Mouse (Mus musculus): ENCODE measurements around the gene Spon2. TPM values are rescaled to one million over a fixed set of nuclear protein-coding genes. Genes with fewer than 3 reads are reported as not detected.

Gene Spon2
- 38.2 and 41.8 TPM in 2 replicates for polyA plus RNA-seq (2015; fragmentation: Nextera tagmentation; extraction: Ambion mirVana)

- Histone ChIP-seq H3K4me1 (peaks cover 38% of the 10 kb centered on the region), H3K36me3 (no peaks in the 10 kb centered on the region), H3K9me3 (no peaks in the 10 kb centered on the region), H3K27me3 (replicated peaks) (no peaks in the 10 kb centered on the region), H3K9ac (no peak within 1 kb of the TSS), H3K27ac (peak within 1 kb of the TSS; percentile 85), H3K4me2 (peak within 1 kb of the TSS; percentile 52), H3K4me3 (replicated peaks) (peak within 1 kb of the TSS; percentile 20)
- WGBS = 9% methylated on average over 5 of the region's 5 CpGs
- ATAC-seq (ENCODE audit: insufficient read depth, low FRiP score, low read depth) = peak; percentile 83
Measured at GRCm38 (mm10) chr5:33218081-33218480, at the start of gene Spon2. TSS of gene Spon2 (minus strand) at chr5:33218455.

GRCm38 (mm10) chr5:33254416-33254815 is 36.2 kb upstream of the Spon2 start:
- Histone ChIP-seq H3K9me3 (no peaks in the 10 kb centered on the region), H3K9ac (no peak overlapping the region), H3K4me3 (replicated peaks) (no peak overlapping the region), H3K4me1 (no peaks in the 10 kb centered on the region), H3K27me3 (replicated peaks) (no peaks in the 10 kb centered on the region), H3K4me2 (no peak overlapping the region), H3K27ac (no peak overlapping the region), H3K36me3 (peaks cover 92% of the 10 kb centered on the region)
- 80% methylated on average over 5 of the region's 5 CpGs for WGBS
- no peak for ATAC-seq (ENCODE audit: insufficient read depth, low FRiP score, low read depth)

- Histone ChIP-seq H3K27me3 (replicated peaks) (no peaks in the 10 kb centered on the region), H3K4me2 (no peak overlapping the region), H3K27ac (no peak overlapping the region), H3K9me3 (no peaks in the 10 kb centered on the region), H3K9ac (no peak overlapping the region), H3K4me3 (replicated peaks) (no peak overlapping the region), H3K4me1 (peaks cover 20% of the 10 kb centered on the region), H3K36me3 (peaks cover 50% of the 10 kb centered on the region)
- 72% methylated on average over 12 of the region's 12 CpGs for WGBS
- no peak for ATAC-seq (ENCODE audit: insufficient read depth, low FRiP score, low read depth)
Measured at GRCm38 (mm10) chr5:33248186-33248585, 29.9 kb upstream of the Spon2 start.

DNA sequence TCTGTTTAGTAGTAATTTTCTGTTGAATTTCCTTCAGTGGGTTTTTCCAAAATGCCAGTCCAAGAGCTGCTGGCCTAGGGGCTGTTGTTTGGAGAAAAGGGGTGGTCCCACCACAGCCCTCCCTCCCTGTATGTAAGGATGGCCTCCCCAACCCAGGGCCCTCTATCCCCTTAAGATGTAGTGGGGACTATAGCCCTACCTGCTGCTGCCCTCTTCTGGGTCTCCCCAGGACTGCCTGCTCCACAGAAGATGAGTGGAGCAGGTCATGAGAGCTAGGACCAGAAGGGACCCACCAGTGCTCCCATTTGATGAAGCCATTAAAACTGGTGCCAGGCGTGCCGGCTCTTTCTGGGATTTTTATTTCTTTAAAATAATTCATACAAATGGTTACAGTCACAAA is 29.1 kb upstream of the Spon2 start:
- Histone ChIP-seq H3K27ac (peak overlapping the region; percentile 26; the same call in 1 of the 2 replicates), H3K4me3 (replicated peaks) (no peak overlapping the region), H3K36me3 (peaks cover 46% of the 10 kb centered on the region), H3K9ac (no peak overlapping the region), H3K9me3 (no peaks in the 10 kb centered on the region), H3K4me2 (no peak overlapping the region), H3K4me1 (peaks cover 20% of the 10 kb centered on the region), H3K27me3 (replicated peaks) (no peaks in the 10 kb centered on the region)
- 96% methylated on average over 2 of the region's 2 CpGs for WGBS
- ATAC-seq (ENCODE audit: insufficient read depth, low FRiP score, low read depth) = peak; percentile 44; the same call in 1 of the 2 replicates

DNA sequence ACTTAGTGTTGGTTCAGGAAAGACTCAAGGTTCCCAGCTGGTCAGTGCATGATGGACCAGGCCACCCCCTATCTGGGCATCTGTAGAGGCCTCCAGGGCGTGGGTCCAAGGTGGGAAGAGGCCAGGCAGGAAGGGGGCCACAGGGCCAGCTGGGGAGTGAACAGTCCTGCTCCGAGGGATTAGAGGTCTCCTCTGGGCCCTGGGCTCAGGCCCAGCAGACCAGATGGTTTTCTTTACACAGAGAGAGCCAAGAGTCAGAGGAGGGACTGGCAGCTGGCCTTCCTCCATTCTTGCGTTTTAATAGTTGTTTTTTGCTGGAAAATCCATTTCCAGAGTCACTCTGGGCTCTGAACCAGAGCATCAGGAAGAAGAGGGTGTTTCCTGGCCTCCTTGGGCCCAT is 27.4 kb upstream of the Spon2 start:
- H3K27ac ChIP-seq = peak overlapping the region; percentile 83
- H3K36me3 ChIP-seq = peaks cover 30% of the 10 kb centered on the region
- H3K27me3 ChIP-seq (replicated peaks) = no peaks in the 10 kb centered on the region
- no peak overlapping the region for H3K9ac ChIP-seq
- H3K4me1 ChIP-seq = peaks cover 20% of the 10 kb centered on the region
- H3K4me3 ChIP-seq (replicated peaks) = no peak overlapping the region
- no peaks in the 10 kb centered on the region for H3K9me3 ChIP-seq
- ATAC-seq (ENCODE audit: insufficient read depth, low FRiP score, low read depth) = peak; percentile 79; the same call in 1 of the 2 replicates
- 37% methylated on average over 3 of the region's 3 CpGs for WGBS
- no peak overlapping the region for H3K4me2 ChIP-seq

DNA sequence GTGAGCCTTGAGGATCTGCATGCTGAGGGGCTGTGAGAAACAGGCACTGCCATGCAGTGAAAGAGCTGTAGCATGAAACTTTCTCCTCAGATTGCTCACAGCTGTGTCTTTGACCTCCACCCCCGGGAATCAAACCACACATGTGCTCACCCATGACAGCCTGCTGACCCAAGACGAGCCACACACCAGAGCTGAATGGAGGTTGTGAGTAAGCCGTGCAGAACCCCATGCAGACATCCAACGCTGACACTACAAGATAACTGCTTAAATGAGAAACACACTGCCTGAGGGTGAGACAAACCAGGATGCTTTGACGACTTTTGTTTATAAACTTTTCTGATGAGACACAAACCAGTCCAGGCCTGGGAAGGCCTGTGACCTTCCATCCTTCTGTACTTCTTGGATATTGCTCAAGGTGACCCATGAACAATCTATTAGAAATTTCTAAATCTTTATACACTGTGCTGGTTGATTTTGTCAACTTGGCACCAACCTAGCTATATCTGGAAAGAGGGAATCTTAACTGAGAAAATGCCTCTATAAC is 26.2 kb upstream of the Spon2 start:
- Histone ChIP-seq H3K27ac (peak overlapping the region; percentile 33; the same call in 1 of the 2 replicates), H3K4me3 (replicated peaks) (no peak overlapping the region), H3K4me2 (no peak overlapping the region), H3K9ac (no peak overlapping the region), H3K27me3 (replicated peaks) (no peaks in the 10 kb centered on the region), H3K9me3 (no peaks in the 10 kb centered on the region), H3K4me1 (peaks cover 25% of the 10 kb centered on the region), H3K36me3 (peaks cover 17% of the 10 kb centered on the region; the same call in 1 of the 2 replicates)
- ATAC-seq (ENCODE audit: insufficient read depth, low FRiP score, low read depth) = no peak
- WGBS = 46% methylated on average over 5 of the region's 5 CpGs

GRCm38 (mm10) chr5:33239934-33240333 is 21.7 kb upstream of the Spon2 start:
- no peak for ATAC-seq (ENCODE audit: insufficient read depth, low FRiP score, low read depth)
- Histone ChIP-seq H3K36me3 (no peaks in the 10 kb centered on the region), H3K4me1 (peaks cover 25% of the 10 kb centered on the region), H3K9me3 (no peaks in the 10 kb centered on the region), H3K4me3 (replicated peaks) (no peak overlapping the region), H3K27me3 (replicated peaks) (no peaks in the 10 kb centered on the region), H3K4me2 (no peak overlapping the region), H3K27ac (peak overlapping the region; percentile 74), H3K9ac (no peak overlapping the region)
- WGBS = 43% methylated on average over 3 of the region's 3 CpGs

- Histone ChIP-seq H3K27me3 (replicated peaks) (no peaks in the 10 kb centered on the region), H3K4me1 (peaks cover 33% of the 10 kb centered on the region), H3K36me3 (no peaks in the 10 kb centered on the region), H3K4me3 (replicated peaks) (no peak overlapping the region), H3K9me3 (no peaks in the 10 kb centered on the region), H3K27ac (peak overlapping the region; percentile 74), H3K4me2 (no peak overlapping the region), H3K9ac (no peak overlapping the region)
- no peak for ATAC-seq (ENCODE audit: insufficient read depth, low FRiP score, low read depth)
- 59% methylated on average over 3 of the region's 3 CpGs for WGBS
Measured at GRCm38 (mm10) chr5:33239111-33239714, 21.0 kb upstream of the Spon2 start.

DNA sequence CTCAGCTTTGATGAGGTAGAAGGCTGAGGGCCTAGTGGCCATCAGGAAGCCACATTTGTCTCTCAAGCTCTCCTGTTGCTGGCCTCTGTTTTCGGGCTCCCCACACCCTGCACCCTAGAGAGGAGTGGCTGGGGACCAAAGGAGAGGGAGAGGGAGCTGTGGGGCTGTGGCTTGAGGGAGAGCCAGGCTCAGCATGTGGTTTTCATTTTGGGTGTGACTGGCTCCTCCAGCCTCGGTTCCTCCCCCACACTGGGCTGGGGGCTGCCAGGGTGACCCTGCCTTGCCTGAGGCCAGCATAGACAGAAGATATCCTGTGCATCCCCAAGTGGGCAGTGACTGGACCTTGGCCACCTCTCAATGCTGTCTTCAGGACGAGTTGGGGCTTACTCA is 20.0 kb upstream of the Spon2 start:
- H3K9ac ChIP-seq = no peak overlapping the region
- no peaks in the 10 kb centered on the region for H3K27me3 ChIP-seq (replicated peaks)
- H3K27ac ChIP-seq = peak overlapping the region; percentile 74; the same call in 1 of the 2 replicates
- no peak overlapping the region for H3K4me2 ChIP-seq
- 55% methylated on average over 3 of the region's 3 CpGs for WGBS
- no peak for ATAC-seq (ENCODE audit: insufficient read depth, low FRiP score, low read depth)
- no peaks in the 10 kb centered on the region for H3K9me3 ChIP-seq
- peaks cover 33% of the 10 kb centered on the region for H3K4me1 ChIP-seq
- no peak overlapping the region for H3K4me3 ChIP-seq (replicated peaks)
- H3K36me3 ChIP-seq = no peaks in the 10 kb centered on the region

- no peak overlapping the region for H3K9ac ChIP-seq
- no peak overlapping the region for H3K4me3 ChIP-seq (replicated peaks)
- no peak; the same call in 1 of the 2 replicates for ATAC-seq (ENCODE audit: insufficient read depth, low FRiP score, low read depth)
- H3K9me3 ChIP-seq = no peaks in the 10 kb centered on the region
- H3K27ac ChIP-seq = no peak overlapping the region
- no peak overlapping the region for H3K4me2 ChIP-seq
- no peaks in the 10 kb centered on the region for H3K36me3 ChIP-seq
- H3K4me1 ChIP-seq = peaks cover 33% of the 10 kb centered on the region
- 76% methylated on average over 11 of the region's 11 CpGs for WGBS
- H3K27me3 ChIP-seq (replicated peaks) = no peaks in the 10 kb centered on the region
Measured at GRCm38 (mm10) chr5:33237600-33238255, 19.5 kb upstream of the Spon2 start.

DNA sequence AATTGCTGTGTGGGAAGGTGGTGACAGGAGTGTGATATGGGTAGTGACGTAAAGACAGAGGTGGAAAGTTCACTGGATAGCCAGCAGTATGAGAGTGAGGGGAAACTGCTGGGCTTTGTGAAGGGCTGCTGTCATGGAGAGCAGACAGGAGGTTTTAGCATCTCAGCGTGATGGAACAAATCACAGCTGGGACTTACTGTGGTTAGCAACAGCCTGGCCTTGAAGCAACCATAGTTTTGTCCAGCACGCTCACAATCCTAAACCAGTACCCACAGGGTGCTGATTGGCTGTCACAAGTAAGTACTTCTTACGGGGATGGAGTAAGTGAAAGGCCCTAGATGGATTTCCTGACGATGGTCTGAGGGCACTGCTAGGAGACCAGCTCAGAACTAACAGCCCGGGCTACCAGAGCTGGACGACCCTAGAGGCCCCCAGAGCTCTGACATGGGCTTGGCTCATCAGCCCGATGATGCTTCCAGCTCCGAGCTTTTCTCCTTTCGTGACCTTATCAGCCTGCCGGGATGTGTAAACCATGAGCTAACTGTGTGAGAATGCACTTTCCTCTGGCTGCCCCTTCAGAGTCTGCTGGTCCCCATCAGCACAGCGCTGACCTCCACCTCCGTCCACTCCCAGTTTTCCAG is 16.3 kb upstream of the Spon2 start:
- Histone ChIP-seq H3K27me3 (replicated peaks) (no peaks in the 10 kb centered on the region), H3K4me1 (peaks cover 36% of the 10 kb centered on the region), H3K27ac (peak overlapping the region; percentile 48), H3K4me3 (replicated peaks) (no peak overlapping the region), H3K36me3 (no peaks in the 10 kb centered on the region), H3K4me2 (0 out of 2 replicates have a peak overlapping the region, but pooled peaks have one; percentile 10), H3K9me3 (no peaks in the 10 kb centered on the region), H3K9ac (no peak overlapping the region)
- 21% methylated on average over 13 of the region's 13 CpGs for WGBS
- 0 out of 2 replicates have a peak, but pooled peaks have one; percentile 29 for ATAC-seq (ENCODE audit: insufficient read depth, low FRiP score, low read depth)

DNA sequence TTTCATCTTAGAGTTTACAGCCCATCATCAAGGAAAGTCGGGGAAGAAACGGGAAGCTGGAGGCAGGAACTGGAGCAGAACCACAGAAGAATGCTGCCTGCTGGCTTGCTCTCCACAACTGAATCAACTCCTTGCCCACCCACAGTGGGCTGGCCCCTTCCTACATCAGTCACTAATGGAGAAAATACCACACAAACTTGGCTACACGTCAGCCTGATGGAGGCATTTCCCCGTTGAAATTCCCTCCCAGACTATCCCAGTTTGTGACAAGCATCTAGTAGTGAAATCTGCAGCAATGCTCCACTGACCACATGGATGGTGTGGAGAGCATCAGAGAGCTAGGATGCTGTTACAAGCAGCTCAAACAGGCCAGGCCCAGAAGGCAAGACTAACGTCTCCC is 14.5 kb upstream of the Spon2 start:
- Histone ChIP-seq H3K9me3 (no peaks in the 10 kb centered on the region), H3K4me1 (peaks cover 37% of the 10 kb centered on the region), H3K4me2 (no peak overlapping the region), H3K9ac (no peak overlapping the region), H3K36me3 (no peaks in the 10 kb centered on the region), H3K4me3 (replicated peaks) (no peak overlapping the region), H3K27ac (no peak overlapping the region), H3K27me3 (replicated peaks) (no peaks in the 10 kb centered on the region)
- WGBS = 65% methylated on average over 5 of the region's 5 CpGs
- ATAC-seq (ENCODE audit: insufficient read depth, low FRiP score, low read depth) = no peak
